Mouse (Mus musculus) testis, adult 2 months (tissue): ENCODE measurements around the gene Rex1bd.

Experiments
- CTCF ChIP-seq: fragments of 200-500 bp; IDR thresholded peaks from 2 replicates; pipeline ENCODE4 v1.5.1; 2012; ENCODE audit warnings: low read depth, mild to moderate bottlenecking, inconsistent platforms, low read length, moderate library complexity; ENCODE audit not compliant: control insufficient read depth, insufficient read depth, insufficient replicate concordance
- POLR2A ChIP-seq: fragments of 200-500 bp; IDR thresholded peaks from 2 replicates; pipeline ENCODE4 v1.6.1; 2012; ENCODE audit warnings: low read depth, mild to moderate bottlenecking, inconsistent platforms, low read length, moderate library complexity; ENCODE audit not compliant: control insufficient read depth

DNA sequence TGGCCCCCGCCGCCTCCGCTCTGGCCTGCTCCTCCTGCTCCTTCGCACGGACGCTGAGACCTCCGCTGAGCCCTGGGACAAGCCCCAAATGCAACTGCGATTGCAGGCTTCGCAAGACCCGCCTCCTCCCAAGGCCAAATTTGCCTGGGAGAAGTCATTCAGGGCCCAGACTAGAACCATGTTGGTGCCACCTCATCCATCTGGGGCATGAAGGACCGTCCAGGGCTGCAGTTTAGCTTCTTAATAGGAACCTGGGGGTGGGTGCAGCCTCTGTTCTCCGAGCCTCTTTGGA is 10.8 kb downstream of the Rex1bd start:
- no peak for TF ChIP-seq CTCF
- no peak for TF ChIP-seq POLR2A
